Mouse (Mus musculus): ENCODE measurements around the gene Hhip. TPM values are rescaled to one million over a fixed set of nuclear protein-coding genes. Genes with fewer than 3 reads are reported as not detected.

The Hhip gene
- polyA plus RNA-seq (2012; rRNA removed) = 4.9 and 5.7 TPM in 2 replicates

GRCm38 (mm10) chr8:80057198-80058174 is at the start of gene Hhip:
Gene Hhip (minus strand): TSS chr8:80058006.
- DNase-seq (ENCODE audit: low read depth) = no peak

- DNase-seq (ENCODE audit: low read depth) = no peak
Measured at GRCm38 (mm10) chr8:80087021-80087420, 29.2 kb upstream of the Hhip start.

GRCm38 (mm10) chr8:80058193-80058592 is 387 bp upstream of the Hhip start:
- no peak for DNase-seq (ENCODE audit: low read depth)

- DNase-seq (ENCODE audit: low read depth) = no peak
Measured at GRCm38 (mm10) chr8:80056331-80057070, 1.3 kb downstream of the Hhip start.

- no peak for DNase-seq (ENCODE audit: low read depth)
Measured at GRCm38 (mm10) chr8:80055777-80056176, 2.0 kb downstream of the Hhip start.

GRCm38 (mm10) chr8:80055094-80055493 is 2.7 kb downstream of the Hhip start:
- no peak for DNase-seq (ENCODE audit: low read depth)

- no peak for DNase-seq (ENCODE audit: low read depth)
Measured at GRCm38 (mm10) chr8:80054216-80054615, 3.6 kb downstream of the Hhip start.

GRCm38 (mm10) chr8:80052838-80053237 is 5.0 kb downstream of the Hhip start:
- DNase-seq (ENCODE audit: low read depth) = no peak

GRCm38 (mm10) chr8:80051494-80051893 is 6.3 kb downstream of the Hhip start:
- DNase-seq (ENCODE audit: low read depth) = no peak

GRCm38 (mm10) chr8:80049256-80050005 is 8.4 kb downstream of the Hhip start:
- DNase-seq (ENCODE audit: low read depth) = no peak

- no peak for DNase-seq (ENCODE audit: low read depth)
Measured at GRCm38 (mm10) chr8:80048256-80048655, 9.6 kb downstream of the Hhip start.

GRCm38 (mm10) chr8:80037644-80038253 is 20.1 kb downstream of the Hhip start:
- no peak for DNase-seq (ENCODE audit: low read depth)

GRCm38 (mm10) chr8:80032604-80033003 is 25.2 kb downstream of the Hhip start:
- no peak for DNase-seq (ENCODE audit: low read depth)

- DNase-seq (ENCODE audit: low read depth) = no peak
Measured at GRCm38 (mm10) chr8:80031330-80032293, 26.2 kb downstream of the Hhip start.

- DNase-seq (ENCODE audit: low read depth) = no peak
Measured at GRCm38 (mm10) chr8:80029631-80030030, 28.2 kb downstream of the Hhip start.

- DNase-seq (ENCODE audit: low read depth) = no peak
Measured at GRCm38 (mm10) chr8:80020469-80020868, 37.3 kb downstream of the Hhip start.

- no peak for DNase-seq (ENCODE audit: low read depth)
Measured at GRCm38 (mm10) chr8:80015818-80016217, 42.0 kb downstream of the Hhip start.

GRCm38 (mm10) chr8:80004421-80004820 is 53.4 kb downstream of the Hhip start:
- no peak for DNase-seq (ENCODE audit: low read depth)

- DNase-seq (ENCODE audit: low read depth) = no peak
Measured at GRCm38 (mm10) chr8:80002313-80002712, 55.5 kb downstream of the Hhip start.

GRCm38 (mm10) chr8:79995075-79995474 is 62.7 kb downstream of the Hhip start:
- no peak for DNase-seq (ENCODE audit: low read depth)
